Mouse (Mus musculus) embryo, embryonic 10 days (tissue): ENCODE measurements around the gene Krtap7-1.

Source experiments
- DNase-seq: peaks from one replicate; pipeline ENCODE4 v3.0.0-alpha.2; 2015; ENCODE audit warnings: low spot score

Krtap7-1 gene

GRCm38 (mm10) chr16:89508223-89508622, at the start of gene Krtap7-1:
Krtap7-1 (minus strand) TSS chr16:89508323.
- no peak for DNase-seq

- DNase-seq = no peak
These were observed 42.2 kb upstream of the Krtap7-1 start for GRCm38 (mm10) chr16:89550298-89550697.

GRCm38 (mm10) chr16:89538031-89538484, 29.9 kb upstream of the Krtap7-1 start:
- DNase-seq = no peak

- DNase-seq = no peak
These were observed 29.2 kb upstream of the Krtap7-1 start for GRCm38 (mm10) chr16:89537349-89537748.

GRCm38 (mm10) chr16:89530547-89530946, 22.4 kb upstream of the Krtap7-1 start:
- peak; percentile 5 for DNase-seq

- peak; percentile 7 for DNase-seq
These were observed 21.7 kb upstream of the Krtap7-1 start for GRCm38 (mm10) chr16:89529846-89530245.

GRCm38 (mm10) chr16:89528380-89528779, 20.3 kb upstream of the Krtap7-1 start:
- no peak for DNase-seq

GRCm38 (mm10) chr16:89520996-89521395, 12.9 kb upstream of the Krtap7-1 start:
- no peak for DNase-seq

GRCm38 (mm10) chr16:89520555-89520954, 12.4 kb upstream of the Krtap7-1 start:
- DNase-seq = no peak

- no peak for DNase-seq
These were observed 12.0 kb upstream of the Krtap7-1 start for GRCm38 (mm10) chr16:89520091-89520490.

GRCm38 (mm10) chr16:89517635-89518034, 9.5 kb upstream of the Krtap7-1 start:
- DNase-seq = peak; percentile 78

- DNase-seq = no peak
These were observed 5.3 kb upstream of the Krtap7-1 start for GRCm38 (mm10) chr16:89513431-89513830.

- DNase-seq = no peak
These were observed 4.6 kb downstream of the Krtap7-1 start for GRCm38 (mm10) chr16:89503571-89503970.

- no peak for DNase-seq
These were observed 6.3 kb downstream of the Krtap7-1 start for GRCm38 (mm10) chr16:89501870-89502269.

GRCm38 (mm10) chr16:89497002-89497401, 11.1 kb downstream of the Krtap7-1 start:
- DNase-seq = no peak

- DNase-seq = no peak
These were observed 12.5 kb downstream of the Krtap7-1 start for GRCm38 (mm10) chr16:89495394-89496153.

- DNase-seq = no peak
These were observed 20.3 kb downstream of the Krtap7-1 start, which contains the start of gene Krtap8-1 for GRCm38 (mm10) chr16:89487852-89488251. Krtap8-1 (minus strand) TSS chr16:89487952.

- DNase-seq = no peak
These were observed 30.3 kb downstream of the Krtap7-1 start for GRCm38 (mm10) chr16:89477679-89478314.

GRCm38 (mm10) chr16:89461189-89461588, 46.9 kb downstream of the Krtap7-1 start:
- no peak for DNase-seq
